Mouse (Mus musculus) heart, postnatal 0 days (tissue): Measurements from ENCODE around the gene Foxn3.

Experiments
- CTCF ChIP-seq: IDR thresholded peaks from 2 replicates; pipeline ENCODE4 v1.5.1; 2016; ENCODE audit warnings: antibody characterized with exemption, control low read depth, low read depth
- EP300 ChIP-seq: IDR thresholded peaks from 2 replicates; pipeline ENCODE4 v1.6.1; 2016; ENCODE audit warnings: antibody characterized with exemption, low read depth

DNA sequence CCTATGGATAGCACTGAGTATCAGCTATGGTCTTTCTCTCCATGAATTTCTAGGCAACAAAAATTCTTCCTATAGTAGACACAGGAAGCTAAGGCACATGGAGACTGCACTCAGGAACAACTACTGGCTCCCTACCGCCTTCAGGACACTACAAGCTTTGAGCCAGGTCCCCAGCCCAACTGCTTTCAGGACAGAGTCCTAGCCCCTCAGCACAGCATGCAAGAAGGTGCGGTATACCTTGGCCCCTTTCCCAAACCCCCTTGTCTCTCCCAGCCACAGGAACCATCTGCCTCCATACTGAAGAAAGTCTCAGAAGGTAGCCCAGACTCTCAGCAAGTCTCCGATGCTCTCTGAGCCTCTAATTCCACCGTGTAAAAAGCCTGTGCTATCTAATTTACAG lies 189.8 kb downstream of the Foxn3 start:
- TF ChIP-seq CTCF (no peak), EP300 (no peak)
